Mouse (Mus musculus): ENCODE measurements around the gene Cchcr1.

Gene Cchcr1

GRCm38 (mm10) chr17:35554321-35554720, 37.4 kb downstream of the Cchcr1 start:
- in situ Hi-C loops (cut with MboI, MseI), result loop anchor here in 1 of 2 experiments (5.0 kb wide), 1 partner anchor 58 kb away; no protein-coding TSS in a partner anchor

- in situ Hi-C loops (cut with MboI, MseI), result loop anchor here in 1 of 2 experiments (5.0 kb wide), 1 partner anchor 57 kb away; no protein-coding TSS in a partner anchor
Measured at GRCm38 (mm10) chr17:35554761-35555397, 38.0 kb downstream of the Cchcr1 start.

- in situ Hi-C loops (cut with MboI, MseI), result no loop called here
Measured at GRCm38 (mm10) chr17:35556186-35556765, 39.4 kb downstream of the Cchcr1 start.

- in situ Hi-C loops (cut with MboI, MseI), result no loop called here
Measured at GRCm38 (mm10) chr17:35556812-35557211, 39.9 kb downstream of the Cchcr1 start.

GRCm38 (mm10) chr17:35557351-35557750, 40.5 kb downstream of the Cchcr1 start:
- in situ Hi-C loops (cut with MboI, MseI), result no loop called here

GRCm38 (mm10) chr17:35558216-35558615, 41.3 kb downstream of the Cchcr1 start:
- in situ Hi-C loops (cut with MboI, MseI), result no loop called here

GRCm38 (mm10) chr17:35567150-35567549, 50.2 kb downstream of the Cchcr1 start, which contains the start of gene 2300002M23Rik:
2300002M23Rik (plus strand) TSS chr17:35567450.
- in situ Hi-C loops (cut with MboI, MseI), result no loop called here

GRCm38 (mm10) chr17:35567767-35568166, 50.9 kb downstream of the Cchcr1 start:
- in situ Hi-C loops (cut with MboI, MseI), result no loop called here

GRCm38 (mm10) chr17:35569091-35569944, 52.4 kb downstream of the Cchcr1 start:
- in situ Hi-C loops (cut with MboI, MseI), result no loop called here

- in situ Hi-C loops (cut with MboI, MseI), result no loop called here
Measured at GRCm38 (mm10) chr17:35570836-35571235, 53.9 kb downstream of the Cchcr1 start.

- in situ Hi-C loops (cut with MboI, MseI), result no loop called here
Measured at GRCm38 (mm10) chr17:35571477-35571876, 54.6 kb downstream of the Cchcr1 start.

- in situ Hi-C loops (cut with MboI, MseI), result no loop called here
Measured at GRCm38 (mm10) chr17:35578211-35578610, 61.3 kb downstream of the Cchcr1 start.

All from T-helper 17 cell (primary cell).